Mouse (Mus musculus): ENCODE results near the gene Fgfr2.

Fgfr2 gene

GRCm38 (mm10) chr7:132893336-132893735, 229.8 kb downstream of the Fgfr2 start:
- in situ Hi-C loops (cut with MboI, MseI): loop anchor here in 1 of 2 experiments (10.0 kb wide), 1 partner anchor 111 kb away; no protein-coding TSS in a partner anchor

DNA sequence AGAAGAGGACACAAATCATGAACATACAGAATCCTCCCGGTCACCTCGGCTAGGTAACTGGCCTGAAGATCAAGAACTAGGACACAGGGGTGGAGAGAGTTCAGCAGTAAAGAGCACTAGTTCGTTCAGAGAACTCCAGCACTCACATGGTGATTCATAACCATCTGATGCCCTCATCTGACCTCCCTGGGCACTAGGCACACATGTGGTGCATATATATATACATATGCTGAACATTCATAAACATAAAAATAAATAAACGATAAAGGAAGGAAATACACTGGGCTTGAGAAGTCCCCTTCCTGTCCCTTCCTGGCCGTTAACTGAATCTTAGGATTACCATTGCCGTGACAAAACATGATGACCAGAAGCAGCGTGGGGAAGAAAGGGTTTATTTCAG, 230.3 kb downstream of the Fgfr2 start:
- in situ Hi-C loops (cut with MboI, MseI): loop anchor here in 1 of 2 experiments (10.0 kb wide), 1 partner anchor 112 kb away; no protein-coding TSS in a partner anchor

DNA sequence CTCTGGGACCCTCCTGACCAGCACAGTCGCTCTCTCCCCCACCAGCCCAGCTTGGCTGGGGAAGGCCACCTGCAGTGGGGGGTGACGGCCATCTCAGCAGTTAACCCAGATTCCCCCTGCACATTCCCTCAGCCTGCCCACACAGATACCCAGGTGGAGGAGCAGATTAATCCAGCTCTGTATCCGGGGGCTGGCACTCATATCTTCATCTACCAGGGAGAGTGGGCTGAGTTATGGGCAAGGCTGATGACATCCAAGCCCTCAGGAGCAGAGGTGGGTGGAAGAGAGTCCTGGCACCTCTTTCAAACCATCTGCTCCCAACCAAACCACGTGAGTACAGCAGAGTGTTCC, 230.9 kb downstream of the Fgfr2 start:
- in situ Hi-C loops (cut with MboI, MseI): loop anchor here in 1 of 2 experiments (10.0 kb wide), 1 partner anchor 113 kb away; no protein-coding TSS in a partner anchor

DNA sequence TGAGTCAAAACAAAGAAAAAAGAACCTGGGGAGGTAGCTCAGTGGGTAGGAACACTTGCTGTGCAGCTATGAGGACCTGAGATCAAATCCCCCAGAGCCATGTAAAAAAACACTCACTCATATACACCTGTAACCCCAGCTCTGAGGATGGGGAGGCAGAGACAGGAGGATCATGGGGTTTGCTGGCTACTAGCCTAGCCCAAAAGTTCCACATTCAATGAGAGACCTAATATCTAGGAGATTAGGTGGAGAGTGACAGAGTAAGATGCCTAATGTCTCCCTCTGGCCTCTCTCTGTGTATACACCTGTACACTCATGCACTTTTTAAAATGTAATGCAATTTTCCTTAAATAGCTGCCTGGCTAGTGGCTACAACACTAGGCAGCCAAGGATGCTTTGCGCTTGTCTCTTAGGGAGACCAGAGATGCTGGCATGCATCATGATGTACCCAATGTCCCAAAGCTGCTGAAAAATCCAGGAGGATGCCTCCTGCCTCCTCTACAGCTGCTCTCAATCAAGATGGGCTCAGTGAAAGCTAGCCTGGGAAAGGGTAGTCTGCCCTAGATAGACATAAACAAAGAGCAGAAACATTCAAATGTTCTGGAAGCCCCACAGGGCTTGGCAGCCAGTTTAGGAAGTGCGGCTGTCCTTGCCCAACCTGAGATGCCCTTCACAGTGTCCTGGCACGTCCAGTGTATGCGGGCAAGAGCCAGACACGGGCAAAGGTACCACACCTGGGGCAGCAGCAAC, 231.4 kb downstream of the Fgfr2 start:
- in situ Hi-C loops (cut with MboI, MseI): loop anchor here in 1 of 2 experiments (10.0 kb wide), 1 partner anchor 113 kb away; no protein-coding TSS in a partner anchor

DNA sequence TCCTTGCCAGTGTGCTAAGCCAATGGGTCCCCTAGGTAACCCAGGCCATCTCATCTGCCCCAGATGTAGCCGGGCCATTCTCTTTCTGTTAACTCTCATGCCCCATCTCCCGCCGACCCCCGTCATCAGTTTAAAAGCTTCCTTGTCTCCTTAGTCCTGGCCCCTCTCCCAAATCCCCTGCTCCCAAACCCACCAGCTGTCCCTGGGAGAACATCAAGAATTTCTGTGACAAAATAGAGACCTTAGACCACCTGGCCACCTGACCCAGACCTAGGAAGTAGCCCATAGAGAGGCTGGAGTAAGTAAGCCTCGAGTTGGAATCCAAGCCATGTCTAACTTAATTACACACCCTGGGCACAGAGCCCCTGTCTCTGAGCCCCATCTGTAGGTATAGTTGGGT, 232.9 kb downstream of the Fgfr2 start:
- in situ Hi-C loops (cut with MboI, MseI): loop anchor here in 1 of 2 experiments (10.0 kb wide), 1 partner anchor 115 kb away; no protein-coding TSS in a partner anchor

GRCm38 (mm10) chr7:132889691-132890090, 233.5 kb downstream of the Fgfr2 start:
- in situ Hi-C loops (cut with MboI, MseI): loop anchor here in 1 of 2 experiments (10.0 kb wide), 1 partner anchor 115 kb away; no protein-coding TSS in a partner anchor

DNA sequence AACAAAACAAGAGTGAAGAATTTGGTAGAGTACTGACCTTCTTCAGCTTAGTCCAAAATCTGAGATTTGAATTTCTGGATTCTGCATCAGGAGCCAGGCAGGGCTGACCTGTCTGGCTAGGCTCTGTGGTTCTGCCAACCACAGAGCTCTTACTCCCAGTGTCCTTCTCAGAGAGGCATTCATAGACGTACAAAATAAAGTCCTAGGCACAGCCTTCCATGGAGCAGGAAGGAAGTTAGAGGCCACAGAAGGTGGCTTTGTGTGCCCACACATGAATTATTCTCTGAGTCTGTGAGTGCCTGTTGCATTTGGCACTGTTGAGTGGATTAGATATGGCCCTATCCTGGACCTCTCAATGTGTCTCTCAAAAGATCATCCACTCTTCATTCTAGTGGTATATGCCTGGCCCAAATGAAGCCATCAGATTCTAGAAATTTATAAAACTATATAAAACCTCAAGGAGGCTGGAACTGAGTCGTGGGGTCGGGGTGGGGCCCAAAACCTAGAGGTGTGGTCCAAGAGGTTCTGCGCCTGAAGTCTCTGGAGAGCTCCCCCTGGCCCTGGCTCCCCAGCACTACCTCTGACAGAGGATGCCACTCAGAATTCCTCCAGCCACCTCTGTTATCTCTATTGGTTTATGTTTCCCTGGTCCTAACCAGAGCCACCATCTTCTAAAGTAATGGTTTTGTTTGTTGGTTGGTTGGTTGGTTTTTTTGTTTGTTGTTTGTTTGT, 234.5 kb downstream of the Fgfr2 start:
- in situ Hi-C loops (cut with MboI, MseI): no loop called here

DNA sequence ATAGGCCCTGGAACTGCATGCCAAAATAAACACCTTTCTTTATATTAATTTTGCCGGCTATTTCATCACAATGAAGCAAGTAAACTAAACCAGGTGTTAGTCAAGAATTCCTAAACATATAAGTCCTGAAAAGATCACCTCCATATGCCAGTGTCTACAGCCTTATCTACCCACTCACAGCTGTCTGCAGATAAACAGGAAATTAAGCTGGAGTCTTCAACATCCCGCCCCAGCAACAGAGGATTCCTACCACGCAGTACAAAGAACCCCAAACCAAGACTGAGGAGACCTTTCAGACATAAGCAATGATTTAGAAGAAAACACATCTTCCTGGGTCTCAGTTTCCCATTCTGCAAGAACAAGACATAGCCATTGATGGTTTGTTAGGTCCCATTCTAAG, 235.1 kb downstream of the Fgfr2 start:
- in situ Hi-C loops (cut with MboI, MseI): no loop called here

- in situ Hi-C loops (cut with MboI, MseI): no loop called here
Observed at GRCm38 (mm10) chr7:132887019-132887804, 235.9 kb downstream of the Fgfr2 start.

GRCm38 (mm10) chr7:132884031-132884430, 239.1 kb downstream of the Fgfr2 start:
- in situ Hi-C loops (cut with MboI, MseI): loop anchor here in 1 of 2 experiments (5.0 kb wide), 1 partner anchor 57 kb away; no protein-coding TSS in a partner anchor

DNA sequence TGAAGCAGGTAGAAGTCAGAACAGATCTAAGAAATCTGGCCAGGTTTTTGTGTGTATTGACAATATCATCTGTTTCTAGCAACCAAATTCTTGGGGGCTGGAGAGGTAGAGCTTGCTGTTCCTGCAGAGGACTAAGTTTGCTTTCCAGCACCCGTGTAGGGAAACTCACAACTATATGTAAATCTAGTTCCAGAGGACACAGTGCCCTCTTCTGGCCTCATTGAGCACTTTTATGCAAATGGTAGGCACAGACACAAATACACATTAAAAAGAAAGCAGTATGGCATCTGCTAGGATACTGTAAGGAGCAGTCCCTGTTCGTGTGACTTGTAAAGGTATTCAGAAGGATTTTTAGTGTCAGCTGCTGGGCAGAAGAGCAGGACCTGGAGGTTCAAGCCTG, 240.8 kb downstream of the Fgfr2 start:
- in situ Hi-C loops (cut with MboI, MseI): loop anchor here in 1 of 2 experiments (5.0 kb wide), 1 partner anchor 55 kb away; no protein-coding TSS in a partner anchor

GRCm38 (mm10) chr7:132880276-132880675, 242.9 kb downstream of the Fgfr2 start:
- in situ Hi-C loops (cut with MboI, MseI): loop anchor here in 1 of 2 experiments (5.0 kb wide), 1 partner anchor 53 kb away; no protein-coding TSS in a partner anchor

GRCm38 (mm10) chr7:132875391-132876086, 247.6 kb downstream of the Fgfr2 start:
- in situ Hi-C loops (cut with MboI, MseI): no loop called here

DNA sequence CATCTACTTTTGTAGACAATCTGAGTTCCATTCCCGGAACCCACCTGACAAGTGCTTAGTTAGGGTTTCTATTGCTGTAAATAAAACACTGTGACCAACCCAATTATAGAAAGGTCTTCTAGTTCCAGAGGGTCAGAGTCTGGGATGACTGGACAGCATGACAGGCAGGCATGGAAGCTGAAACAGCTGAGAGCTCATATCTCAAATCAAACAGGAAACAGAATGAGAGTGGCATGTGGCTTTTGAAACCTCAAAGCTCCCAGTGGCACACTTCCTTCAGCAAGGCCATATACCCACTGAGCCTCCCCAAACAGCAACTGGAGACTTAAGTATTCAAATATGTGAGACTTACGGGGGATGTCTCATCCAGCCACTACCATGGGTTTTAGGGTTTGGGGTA, 250.1 kb downstream of the Fgfr2 start:
- in situ Hi-C loops (cut with MboI, MseI): loop anchor here in 1 of 2 experiments (25.0 kb wide), 1 partner anchor 764 kb away; the partner anchor contains the start of gene Edrf1

DNA sequence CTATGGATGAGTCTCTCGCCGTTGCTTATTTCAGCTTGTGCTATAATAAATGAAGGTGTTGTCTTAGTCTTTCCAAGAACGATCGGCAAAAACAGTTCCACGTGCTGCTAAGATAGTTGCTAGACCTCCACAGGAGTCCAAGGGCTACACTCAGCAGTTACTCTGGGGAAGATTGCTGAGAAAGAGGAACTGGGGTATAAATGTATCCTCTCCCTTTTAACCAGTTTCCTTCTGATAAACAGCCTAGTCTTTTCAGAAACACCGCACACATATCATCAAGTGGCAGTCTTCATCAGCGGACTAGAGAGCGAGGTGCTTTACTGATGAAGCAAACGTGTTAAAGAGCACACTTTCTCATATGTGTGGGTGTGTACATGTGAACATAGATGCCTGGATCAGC, 256.8 kb downstream of the Fgfr2 start:
- in situ Hi-C loops (cut with MboI, MseI): loop anchor here in 1 of 2 experiments (25.0 kb wide), 1 partner anchor 771 kb away; the partner anchor contains the start of gene Edrf1

DNA sequence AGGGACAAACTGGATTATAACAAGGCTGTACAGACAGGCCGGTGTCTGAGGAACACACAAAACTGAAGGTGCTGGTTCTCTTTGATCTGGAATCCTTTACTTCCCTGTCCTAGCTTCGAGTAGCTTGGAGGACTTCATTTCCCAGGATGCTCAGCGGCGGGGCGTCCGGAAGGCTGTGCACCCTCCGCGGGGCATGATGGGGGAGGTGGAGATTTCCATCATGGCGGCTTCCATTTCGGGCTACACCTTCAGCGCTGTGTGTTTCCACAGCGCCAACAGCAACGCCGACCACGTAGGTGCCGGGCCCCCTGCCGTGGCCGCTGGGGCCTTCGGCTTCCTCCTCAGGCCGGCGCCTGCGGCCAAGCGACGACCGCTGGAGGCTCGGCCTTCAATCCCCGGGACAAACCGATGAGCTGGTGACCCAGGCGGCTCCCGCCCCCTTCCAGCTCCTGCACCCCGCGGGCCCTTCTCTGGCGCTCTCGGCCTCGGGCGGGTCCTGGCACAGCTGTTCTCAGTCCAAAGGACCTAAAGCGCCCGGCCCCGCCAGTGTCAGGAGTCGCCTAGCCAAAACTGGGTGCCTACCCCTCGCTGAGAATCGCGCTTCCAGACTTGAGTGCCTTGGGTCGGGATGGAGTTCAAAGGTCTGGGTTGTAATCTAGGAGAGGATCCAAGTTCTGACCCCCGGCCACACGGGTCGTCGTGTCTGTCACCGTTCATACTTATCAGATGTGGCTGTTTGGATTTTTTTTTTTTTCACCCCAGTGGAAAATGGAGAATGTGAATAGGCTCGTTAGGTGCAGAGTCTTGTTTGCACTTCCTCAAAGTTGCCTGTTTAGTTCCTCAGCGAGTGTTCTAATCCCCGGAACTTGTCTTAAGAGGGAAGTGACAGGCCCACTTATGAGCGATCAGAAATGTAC, 263.9 kb downstream of the Fgfr2 start, which contains the start of gene Abraxas2:
TSS of gene Abraxas2 (plus strand) at position 184 of the 917 bp plus-strand sequence.
- in situ Hi-C loops (cut with MboI, MseI): loop anchor here in 1 of 2 experiments (25.0 kb wide), 1 partner anchor 778 kb away; the partner anchor contains the start of gene Edrf1

DNA sequence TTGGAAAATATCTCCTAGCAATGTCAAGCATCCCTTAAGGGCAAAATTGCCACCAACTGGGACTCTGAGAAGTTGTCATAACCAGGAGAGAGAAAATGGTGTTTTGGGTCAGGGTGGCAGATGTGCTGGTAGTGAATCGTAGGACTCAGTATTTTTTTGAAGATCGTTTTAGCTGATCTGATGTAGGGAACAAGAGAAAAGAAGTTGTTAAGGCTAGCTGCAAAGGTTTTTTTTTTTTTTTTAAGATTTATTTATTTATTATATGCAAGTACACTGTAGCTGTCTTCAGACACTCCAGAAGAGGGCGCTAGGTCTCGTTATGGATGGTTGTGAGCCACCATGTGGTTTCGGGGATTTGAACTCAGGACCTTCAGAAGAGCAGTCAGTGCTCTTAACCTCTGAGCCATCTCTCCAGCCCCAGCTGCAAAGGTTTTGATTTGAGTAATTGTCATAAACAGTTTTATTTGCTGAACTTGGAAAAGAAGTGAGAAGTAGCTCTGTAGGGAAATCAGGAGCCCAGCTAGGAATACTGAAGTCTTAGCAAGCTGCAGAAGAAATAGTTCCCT, 265.0 kb downstream of the Fgfr2 start:
- in situ Hi-C loops (cut with MboI, MseI): loop anchor here in 1 of 2 experiments (25.0 kb wide), 1 partner anchor 779 kb away; the partner anchor contains the start of gene Edrf1

DNA sequence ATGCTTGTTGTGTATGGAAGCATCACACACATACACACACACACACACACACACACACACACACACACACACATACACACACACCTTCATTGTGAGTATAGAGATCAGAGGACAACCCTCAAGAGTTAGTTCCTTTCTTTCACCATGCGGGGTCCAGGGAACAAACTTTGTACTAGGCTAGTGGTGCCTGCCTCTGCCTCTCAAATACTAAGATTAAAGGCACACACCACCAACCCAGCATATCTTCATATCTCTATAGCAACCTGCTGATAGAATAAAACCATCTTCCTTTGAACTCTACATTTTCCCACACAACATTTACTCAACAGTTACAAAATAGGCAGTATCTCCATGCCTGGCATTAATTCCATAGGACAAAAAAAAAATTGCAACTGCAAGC, 267.1 kb downstream of the Fgfr2 start:
- in situ Hi-C loops (cut with MboI, MseI): loop anchor here in 1 of 2 experiments (25.0 kb wide), 1 partner anchor 781 kb away; the partner anchor contains the start of gene Edrf1

- in situ Hi-C loops (cut with MboI, MseI): loop anchor here (5.0 to 25.0 kb wide), 2 partner anchors 42 to 783 kb away; partner anchors contain the start of genes Edrf1 (in 1 of the 2) and Fam53b (in 1 of the 2)
Observed at GRCm38 (mm10) chr7:132853946-132854345, 269.2 kb downstream of the Fgfr2 start.

All from T-helper 17 cell (primary cell).